Comparison of ENCODE assay signal across 21 mouse cellular contexts in the genomic region with DNA sequence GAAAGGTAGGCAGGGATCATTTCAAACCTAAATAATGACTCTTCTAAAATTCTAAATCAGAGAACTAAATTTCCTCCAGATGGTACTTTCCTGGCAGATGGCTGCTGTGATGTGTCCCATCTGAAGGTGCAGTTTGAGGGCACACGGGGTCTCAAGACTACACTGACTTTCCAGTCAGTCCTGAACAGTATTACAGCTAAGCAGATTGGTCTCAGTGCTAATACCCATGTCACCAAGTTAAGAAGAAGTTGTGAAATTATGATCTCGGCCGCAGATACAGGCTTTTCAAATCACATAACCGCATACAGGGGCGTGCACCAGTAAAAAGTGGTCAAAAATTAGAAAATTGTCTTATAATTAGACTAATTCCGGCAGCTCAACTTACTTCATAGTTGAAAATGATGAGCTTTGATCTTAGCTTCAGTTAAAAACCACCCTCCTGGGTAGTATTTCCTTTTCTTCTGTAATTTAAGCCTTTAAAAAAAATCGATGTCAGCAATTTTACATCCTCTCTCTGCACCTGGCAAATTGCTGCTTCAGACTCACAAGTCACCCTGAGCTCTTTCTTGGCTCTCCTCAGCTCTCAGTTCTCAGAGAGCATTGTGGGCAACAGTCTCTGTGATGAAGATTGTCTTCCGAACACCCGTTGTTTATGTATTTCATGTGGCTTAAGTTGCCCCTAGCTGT.
DNase-seq lines count a peak whose midpoint lies in the region; ATAC-seq and TF ChIP-seq lines count a peak whose summit lies in the region.
"Had no signal": no experiment of that assay in that cellular context is flagged by ENCODE, and none has a peak within 500 bp of the region (broad histone marks: within the 10 kb centered on the region; RNA-seq: fewer than 3 reads in every experiment).

No protein-coding gene starts in this region.

- H3K9me3 ChIP-seq in forebrain, embryonic 13.5 days (replicated peaks), result no peaks in the 10 kb centered on the region
- H3K9me3 ChIP-seq in forebrain, postnatal 0 days (ENCODE audit: low read length), result no peaks in the 10 kb centered on the region
- H3K9me3 ChIP-seq in ES-E14 (ENCODE audit: control insufficient read depth, insufficient read depth, low read depth, low read length), result no peaks in the 10 kb centered on the region
- H3K9me3 ChIP-seq: forebrain, embryonic 12.5 days; G1E; heart, embryonic 13.5 days; limb, embryonic 13.5 days; liver, embryonic 15.5 days; neural tube, embryonic 13.5 days had no signal

- WGBS in forebrain, embryonic 13.5 days, result 83% methylated on average over 9 of the region's 9 CpGs
- 80% methylated on average over 9 of the region's 9 CpGs for WGBS in forebrain, postnatal 0 days

- DNase-seq in forebrain, postnatal 0 days, result no peak
- no peak for DNase-seq in ES-E14 (ENCODE audit: low read depth, low spot score)
- peak; percentile 62 for DNase-seq in induced T-regulatory cell, adult 2 months (ENCODE audit: low read depth)
- DNase-seq in thymus, postnatal 36 days, result peak; percentile 9 to 34
- no peak for DNase-seq in cerebellum, postnatal 14 days
- no peak for DNase-seq in right cerebral cortex, postnatal 14 days
- DNase-seq: adrenal gland, adult 8-10 months; cerebellum, adult 11 months; cerebellum, postnatal 36 days; heart, postnatal 4 days; kidney, adult 8-10 months; kidney, postnatal 4 days; lung, postnatal 36 days; right cerebral cortex, postnatal 4 days had no signal

- no peaks in the 10 kb centered on the region for H3K36me3 ChIP-seq in forebrain, embryonic 13.5 days (ENCODE audit: poor library complexity, severe bottlenecking)
- no peaks in the 10 kb centered on the region for H3K36me3 ChIP-seq in forebrain, postnatal 0 days (ENCODE audit: insufficient read depth)
- no peaks in the 10 kb centered on the region for H3K36me3 ChIP-seq in ES-E14 (ENCODE audit: control insufficient read depth, insufficient read depth, low read length, poor library complexity, severe bottlenecking)
- H3K36me3 ChIP-seq: forebrain, embryonic 12.5 days; G1E; heart, embryonic 13.5 days; limb, embryonic 13.5 days; liver, embryonic 15.5 days; neural tube, embryonic 13.5 days had no signal

- H3K27me3 ChIP-seq in forebrain, embryonic 13.5 days, result no peaks in the 10 kb centered on the region
- no peaks in the 10 kb centered on the region for H3K27me3 ChIP-seq in forebrain, postnatal 0 days (ENCODE audit: insufficient read depth, low read length)
- H3K27me3 ChIP-seq: forebrain, embryonic 12.5 days; heart, embryonic 13.5 days; limb, embryonic 13.5 days; liver, embryonic 15.5 days had no signal

- no peak overlapping the region for H3K4me2 ChIP-seq in forebrain, embryonic 13.5 days
- H3K4me2 ChIP-seq in forebrain, postnatal 0 days (ENCODE audit: low read depth), result no peak overlapping the region
- H3K4me2 ChIP-seq: forebrain, embryonic 12.5 days; heart, embryonic 13.5 days; limb, embryonic 13.5 days; liver, embryonic 15.5 days; neural tube, embryonic 13.5 days had no signal

- ATAC-seq in forebrain, embryonic 13.5 days, result peak; percentile 33; the same call in 1 of the 2 replicates
- no peak for ATAC-seq in forebrain, postnatal 0 days

- no peak overlapping the region for H3K9ac ChIP-seq in forebrain, embryonic 13.5 days
- H3K9ac ChIP-seq in forebrain, postnatal 0 days, result no peak overlapping the region
- H3K9ac ChIP-seq in ES-E14 (ENCODE audit: insufficient read depth, low read depth, low read length, poor library complexity, severe bottlenecking), result no peak overlapping the region
- H3K9ac ChIP-seq: forebrain, embryonic 12.5 days; heart, embryonic 13.5 days; limb, embryonic 13.5 days; liver, embryonic 15.5 days; neural tube, embryonic 13.5 days had no signal

- H3K4me3 ChIP-seq in forebrain, embryonic 13.5 days, result no peak overlapping the region
- no peak overlapping the region for H3K4me3 ChIP-seq in forebrain, postnatal 0 days (ENCODE audit: low read depth, low read length)
- H3K4me3 ChIP-seq in ES-E14 (ENCODE audit: insufficient read depth in 1 of 2, low read depth in 1 of 2, low read length in 2 of 2, poor library complexity in 1 of 2, severe bottlenecking in 1 of 2), result no peak overlapping the region
- H3K4me3 ChIP-seq: forebrain, embryonic 12.5 days; heart, embryonic 13.5 days; limb, embryonic 13.5 days; liver, embryonic 15.5 days; neural tube, embryonic 13.5 days had no signal

- peaks cover 4% of the 10 kb centered on the region; the same call in 1 of the 2 replicates for H3K4me1 ChIP-seq in forebrain, embryonic 13.5 days
- no peaks in the 10 kb centered on the region for H3K4me1 ChIP-seq in forebrain, postnatal 0 days (ENCODE audit: insufficient read depth)
- no peaks in the 10 kb centered on the region for H3K4me1 ChIP-seq in ES-E14 (ENCODE audit: control insufficient read depth in 2 of 2, insufficient read depth in 2 of 2, low read length in 2 of 2, poor library complexity in 1 of 2)
- H3K4me1 ChIP-seq: liver, embryonic 15.5 days had no signal

- in situ Hi-C loops in ES-E14 (cut with MboI; ENCODE audit: low sequenced_read_pairs in 2 of 2, unreplicated experiment in 2 of 2), result no loop called here

- TF ChIP-seq CTCF in forebrain, postnatal 0 days (IDR thresholded peaks at IDR 0.05; ENCODE audit: low read depth), result no peak

- no peak overlapping the region for H3K27ac ChIP-seq in forebrain, embryonic 13.5 days
- no peak overlapping the region for H3K27ac ChIP-seq in forebrain, postnatal 0 days (ENCODE audit: low read depth, low read length)
- H3K27ac ChIP-seq in ES-E14 (ENCODE audit: insufficient read depth, low read depth, low read length, poor library complexity, severe bottlenecking), result no peak overlapping the region
- H3K27ac ChIP-seq: forebrain, embryonic 12.5 days; heart, embryonic 13.5 days; limb, embryonic 13.5 days; liver, embryonic 15.5 days; neural tube, embryonic 13.5 days had no signal

TF ChIP-seq in ES-E14, 5 proteins besides CTCF, POLR2A, EP300 and RAD21:
- TF ChIP-seq CHD2 (IDR thresholded peaks at IDR 0.05; ENCODE audit: low read depth, low read length), result no peak
- no peak for TF ChIP-seq HCFC1 (IDR thresholded peaks at IDR 0.05; ENCODE audit: borderline replicate concordance, insufficient read depth, low read length)
- no peak for TF ChIP-seq ZNF384 (IDR thresholded peaks at IDR 0.05; ENCODE audit: low read depth, low read length)
- peak; percentile 67; the same call in 1 of the 2 replicates for TF ChIP-seq MAFK (IDR thresholded peaks at IDR 0.05; ENCODE audit: insufficient read depth, low read depth, low read length)
TF ChIP-seq in ES-E14: peak in this region for 1.

Comparison
In these comparisons a context has a peak if more than half of its experiments do, and no peak if none do; other contexts are left out.
1. DNase-seq: peak in induced T-regulatory cell, adult 2 months (single experiment) and thymus, postnatal 36 days (2 of 2); none in forebrain, postnatal 0 days (single experiment), ES-E14 (single experiment), cerebellum, postnatal 14 days (0 of 2) and right cerebral cortex, postnatal 14 days (single experiment).